Mouse (Mus musculus) embryo, embryonic 11.5 days (tissue): ENCODE results near the gene Arrb1.
A peak's percentile ranks its signal among the peaks of the same experiment; 100 is the strongest.

Experiments used
- DNase-seq: peaks from one replicate; pipeline ENCODE4 v3.0.0-alpha.2; 2012; ENCODE audit warnings: low read depth, low spot score

The Arrb1 gene

GRCm38 (mm10) chr7:99632286-99632685, 97.0 kb downstream of the Arrb1 start:
- DNase-seq, result no peak

GRCm38 (mm10) chr7:99633966-99634665, 98.8 kb downstream of the Arrb1 start:
- no peak for DNase-seq

- DNase-seq, result no peak
These were observed 106.0 kb downstream of the Arrb1 start for GRCm38 (mm10) chr7:99641245-99641644.

DNA sequence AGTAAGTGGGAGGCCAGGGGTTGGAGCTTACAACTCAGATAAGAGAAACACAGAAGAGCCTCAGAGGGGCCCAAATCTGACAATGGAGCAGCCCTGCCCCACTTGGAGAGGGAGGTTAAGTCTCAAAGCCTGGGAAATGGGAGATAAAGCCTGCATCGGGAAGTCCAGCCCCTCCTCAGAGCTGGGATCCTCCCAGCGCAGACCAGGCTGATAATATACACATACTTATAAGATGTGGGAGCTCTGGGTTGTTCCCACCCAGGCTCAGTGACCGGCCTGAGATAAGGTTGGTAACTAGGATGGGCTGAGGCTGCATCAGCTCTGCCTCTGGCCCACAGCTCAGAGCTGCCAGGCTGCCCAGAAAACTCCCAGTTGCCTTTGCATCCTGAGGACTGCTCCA, 106.8 kb downstream of the Arrb1 start:
- DNase-seq, result no peak

DNA sequence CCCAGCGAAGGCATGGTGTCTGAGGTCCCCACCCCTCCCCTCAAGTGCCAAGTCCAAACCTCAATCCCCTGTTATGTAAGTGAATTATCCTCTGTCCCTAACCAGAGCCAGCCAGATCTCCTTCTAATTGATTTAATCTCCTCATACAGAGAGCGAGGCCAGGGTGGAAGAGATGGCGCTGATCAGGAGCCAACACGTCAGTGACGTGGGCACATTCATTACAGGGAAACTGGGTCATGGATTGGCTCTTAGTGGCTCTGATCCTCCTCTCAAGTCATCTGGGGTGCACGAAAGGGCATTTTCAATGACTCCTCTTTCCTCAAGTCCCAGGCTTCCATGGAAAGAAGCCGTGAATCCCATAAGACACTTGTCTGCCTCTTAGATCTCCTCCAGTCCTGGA, 109.4 kb downstream of the Arrb1 start:
- no peak for DNase-seq

DNA sequence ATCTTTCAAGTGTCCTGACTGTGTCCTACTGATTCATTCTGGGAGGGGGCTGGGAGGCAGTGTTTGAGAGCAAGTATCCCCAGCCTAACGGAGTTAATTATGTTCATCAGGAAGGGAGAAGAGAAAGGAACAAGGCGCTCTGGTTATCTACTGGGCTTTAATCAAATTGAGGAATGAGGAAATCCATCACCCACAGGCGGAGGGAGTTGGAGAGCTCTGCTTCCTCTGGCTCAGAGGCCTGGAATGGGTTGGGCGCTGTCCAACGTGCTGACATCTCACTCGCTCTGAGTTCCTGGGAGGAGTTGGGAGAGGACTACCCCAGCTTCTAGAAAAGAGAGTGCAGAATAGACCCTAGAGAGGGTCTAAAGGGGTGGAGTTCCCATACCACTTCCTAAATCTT, 113.4 kb downstream of the Arrb1 start:
- peak; percentile 64 for DNase-seq

GRCm38 (mm10) chr7:99649585-99649984, 114.3 kb downstream of the Arrb1 start:
- no peak for DNase-seq

DNA sequence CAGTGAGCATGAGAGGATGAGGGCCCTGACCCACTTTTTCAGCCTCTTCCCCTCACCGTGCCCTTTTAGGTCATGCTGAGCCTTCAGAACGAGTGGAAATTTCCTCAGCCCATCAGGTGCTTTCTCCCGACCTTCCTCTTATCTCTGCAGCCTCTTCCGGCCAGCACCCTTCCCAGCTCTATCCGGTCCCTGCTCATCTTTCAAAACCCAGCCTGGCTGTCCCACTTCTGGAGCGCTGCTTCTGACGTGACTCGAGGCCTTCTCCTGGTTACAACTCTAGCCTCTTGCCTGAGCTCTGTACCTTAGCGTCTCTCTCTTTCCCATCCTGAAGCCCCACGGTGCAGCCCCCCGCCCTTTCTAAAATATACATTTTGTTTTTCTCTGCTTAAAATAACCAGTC, 119.0 kb downstream of the Arrb1 start:
- DNase-seq, result no peak
